Mouse (Mus musculus) spleen, adult 2 months (tissue): ENCODE measurements at regions not wholly inside any gene's neighbourhood (a gene's known extent, or its start where the extent isn't known, plus 50 kb on each side); places are given as distances from the start of the nearest gene placed in this dataset.

Experiments used
- DNase-seq, 2 experiments: peaks; one replicate each; pipeline versions ENCODE4 v3.0.0 to v3.0.0-alpha.2; 2012 to 2021; ENCODE audit warnings: low spot score in 2 of 2, low read depth in 1 of 2
- H3K27ac ChIP-seq: fragments of 200-500 bp; 2 replicates; pipeline ENCODE4 v1.5.1; 2012; ENCODE audit warnings: low read length, inconsistent platforms; ENCODE audit not compliant: insufficient read depth
- H3K27me3 ChIP-seq: fragments of 200-500 bp; 2 replicates; pipeline ENCODE4 v1.6.1; 2012; ENCODE audit warnings: mild to moderate bottlenecking, moderate library complexity, low read length, inconsistent platforms; ENCODE audit not compliant: control insufficient read depth, insufficient read depth
- H3K36me3 ChIP-seq: fragments of 200-500 bp; 2 replicates; pipeline ENCODE4 v1.6.1; 2012; ENCODE audit warnings: mild to moderate bottlenecking, low read length, inconsistent platforms; ENCODE audit not compliant: control insufficient read depth, insufficient read depth
- H3K4me1 ChIP-seq: fragments of 200-500 bp; 2 replicates; pipeline ENCODE4 v1.6.1; 2011; ENCODE audit warnings: inconsistent platforms; ENCODE audit not compliant: control insufficient read depth, insufficient read depth, insufficient read length
- H3K4me3 ChIP-seq: fragments of 200-500 bp; 2 replicates; pipeline ENCODE4 v1.5.1; 2011; ENCODE audit warnings: mild to moderate bottlenecking, inconsistent platforms; ENCODE audit not compliant: insufficient read depth, insufficient read length; ENCODE audit errors: extremely low read depth
- CTCF ChIP-seq: fragments of 200-500 bp; IDR thresholded peaks from 2 replicates; pipeline ENCODE4 v1.5.1; 2011; ENCODE audit warnings: mild to moderate bottlenecking, inconsistent platforms; ENCODE audit not compliant: insufficient read depth, insufficient read length, insufficient replicate concordance; ENCODE audit errors: extremely low read depth
- POLR2A ChIP-seq: fragments of 200-500 bp; IDR thresholded peaks from 2 replicates; pipeline ENCODE4 v1.6.1; 2011; ENCODE audit warnings: low read depth, low read length, inconsistent platforms
- WGBS: fragments of 180-500 bp; shearing (Covaris S2); methylation state at CpG from one replicate; pipeline ENCODE4 v1.1.7; 2018; 5-methylcytosine and 5-hydroxymethylcytosine counted together

- DNase-seq, result no peak
- no peak overlapping the region for H3K27ac ChIP-seq
- no peaks in the 10 kb centered on the region for H3K36me3 ChIP-seq
- no peaks in the 10 kb centered on the region for H3K27me3 ChIP-seq
- 94% methylated on average over 1 of the region's 1 CpGs for WGBS
- H3K4me1 ChIP-seq, result 0 out of 2 replicates have a peak, but pooled peaks cover 2% of the 10 kb centered on the region
- TF ChIP-seq POLR2A (no peak), CTCF (no peak)
- H3K4me3 ChIP-seq, result no peak overlapping the region
Observed at GRCm38 (mm10) chr15:25305801-25306200, 107.8 kb downstream of the Basp1 start.

GRCm38 (mm10) chr15:25303379-25303778, 110.2 kb downstream of the Basp1 start:
- no peak overlapping the region for H3K4me3 ChIP-seq
- TF ChIP-seq POLR2A (no peak), CTCF (no peak)
- no peak for DNase-seq
- no peaks in the 10 kb centered on the region for H3K36me3 ChIP-seq
- H3K27me3 ChIP-seq, result no peaks in the 10 kb centered on the region
- 47% methylated on average over 3 of the region's 3 CpGs for WGBS
- no peak overlapping the region for H3K27ac ChIP-seq
- 0 out of 2 replicates have a peak, but pooled peaks cover 2% of the 10 kb centered on the region for H3K4me1 ChIP-seq

GRCm38 (mm10) chr15:25302671-25303294, 110.8 kb downstream of the Basp1 start:
- 27% methylated on average over 8 of the region's 8 CpGs for WGBS
- H3K27ac ChIP-seq, result no peak overlapping the region
- no peak for DNase-seq
- H3K27me3 ChIP-seq, result no peaks in the 10 kb centered on the region
- 0 out of 2 replicates have a peak, but pooled peaks cover 2% of the 10 kb centered on the region for H3K4me1 ChIP-seq
- H3K36me3 ChIP-seq, result no peaks in the 10 kb centered on the region
- TF ChIP-seq POLR2A (no peak), CTCF (no peak)
- H3K4me3 ChIP-seq, result no peak overlapping the region

GRCm38 (mm10) chr15:25301810-25302209, 111.8 kb downstream of the Basp1 start:
- WGBS, result 27% methylated on average over 3 of the region's 3 CpGs
- DNase-seq, result no peak

GRCm38 (mm10) chr15:25297278-25297677, 116.3 kb downstream of the Basp1 start:
- 87% methylated on average over 5 of the region's 5 CpGs for WGBS

More at GRCm38 (mm10) chr15:25301810-25302209, 111.8 kb downstream of the Basp1 start:
- Histone ChIP-seq H3K4me3 (no peak overlapping the region), H3K36me3 (no peaks in the 10 kb centered on the region), H3K27ac (no peak overlapping the region), H3K27me3 (no peaks in the 10 kb centered on the region), H3K4me1 (0 out of 2 replicates have a peak, but pooled peaks cover 2% of the 10 kb centered on the region)
- TF ChIP-seq CTCF, result no peak
- TF ChIP-seq POLR2A, result no peak

GRCm38 (mm10) chr15:25296714-25297113, 116.8 kb downstream of the Basp1 start:
- Histone ChIP-seq H3K4me1 (no peaks in the 10 kb centered on the region), H3K27ac (no peak overlapping the region), H3K36me3 (no peaks in the 10 kb centered on the region), H3K27me3 (no peaks in the 10 kb centered on the region), H3K4me3 (no peak overlapping the region)
- no peak for DNase-seq
- WGBS, result 92% methylated on average over 11 of the region's 11 CpGs
- TF ChIP-seq POLR2A, result no peak
- TF ChIP-seq CTCF, result no peak

More at GRCm38 (mm10) chr15:25297278-25297677, 116.3 kb downstream of the Basp1 start:
- no peaks in the 10 kb centered on the region for H3K27me3 ChIP-seq
- TF ChIP-seq POLR2A (no peak), CTCF (no peak)
- no peaks in the 10 kb centered on the region for H3K36me3 ChIP-seq
- H3K4me1 ChIP-seq, result no peaks in the 10 kb centered on the region
- DNase-seq, result no peak
- H3K27ac ChIP-seq, result no peak overlapping the region
- no peak overlapping the region for H3K4me3 ChIP-seq

GRCm38 (mm10) chr15:25295753-25296152, 117.8 kb downstream of the Basp1 start:
- Histone ChIP-seq H3K27me3 (no peaks in the 10 kb centered on the region), H3K4me1 (no peaks in the 10 kb centered on the region), H3K27ac (no peak overlapping the region), H3K36me3 (no peaks in the 10 kb centered on the region), H3K4me3 (no peak overlapping the region)
- WGBS, result 96% methylated on average over 6 of the region's 6 CpGs
- TF ChIP-seq CTCF, result no peak
- no peak for TF ChIP-seq POLR2A
- DNase-seq, result no peak
